Mouse (Mus musculus) kidney, adult 2 months (tissue): ENCODE data around the gene Mindy4.

ENCODE experiments used
- CTCF ChIP-seq: fragments of 200-500 bp; conservative IDR thresholded peaks from 2 replicates; pipeline ENCODE4 v1.5.1; 2011; ENCODE audit warnings: low read depth, mild to moderate bottlenecking, control low read depth, low read length, moderate library complexity, mixed read lengths; ENCODE audit not compliant: insufficient read depth, insufficient read length
- POLR2A ChIP-seq: fragments of 200-500 bp; IDR thresholded peaks from one replicate; pipeline ENCODE4 v1.6.1; 2011; ENCODE audit warnings: low read depth, low read length, control low read depth

DNA sequence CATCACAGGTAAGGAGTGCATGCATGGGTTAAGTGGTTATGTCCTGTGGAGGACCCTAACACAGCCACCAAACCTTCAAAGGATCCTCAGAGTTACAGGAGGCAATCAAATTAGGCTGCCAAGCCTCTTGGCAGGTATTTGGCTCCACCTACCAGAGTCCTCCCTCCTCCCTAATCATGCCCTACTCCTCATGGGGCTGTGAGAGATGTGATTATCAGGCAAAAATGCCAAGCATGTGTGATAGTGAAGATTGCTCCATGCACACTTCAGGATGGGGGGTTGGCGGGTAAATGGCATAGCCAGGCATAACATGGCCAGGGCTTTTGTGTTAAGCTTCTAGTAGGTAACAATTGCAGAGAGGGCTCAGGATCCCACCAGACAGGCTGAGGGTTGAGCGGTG is 119.8 kb downstream of the Mindy4 start:
- TF ChIP-seq CTCF (no peak), POLR2A (no peak)
